Mouse (Mus musculus): ENCODE measurements around the gene Fam171a1.

DNA sequence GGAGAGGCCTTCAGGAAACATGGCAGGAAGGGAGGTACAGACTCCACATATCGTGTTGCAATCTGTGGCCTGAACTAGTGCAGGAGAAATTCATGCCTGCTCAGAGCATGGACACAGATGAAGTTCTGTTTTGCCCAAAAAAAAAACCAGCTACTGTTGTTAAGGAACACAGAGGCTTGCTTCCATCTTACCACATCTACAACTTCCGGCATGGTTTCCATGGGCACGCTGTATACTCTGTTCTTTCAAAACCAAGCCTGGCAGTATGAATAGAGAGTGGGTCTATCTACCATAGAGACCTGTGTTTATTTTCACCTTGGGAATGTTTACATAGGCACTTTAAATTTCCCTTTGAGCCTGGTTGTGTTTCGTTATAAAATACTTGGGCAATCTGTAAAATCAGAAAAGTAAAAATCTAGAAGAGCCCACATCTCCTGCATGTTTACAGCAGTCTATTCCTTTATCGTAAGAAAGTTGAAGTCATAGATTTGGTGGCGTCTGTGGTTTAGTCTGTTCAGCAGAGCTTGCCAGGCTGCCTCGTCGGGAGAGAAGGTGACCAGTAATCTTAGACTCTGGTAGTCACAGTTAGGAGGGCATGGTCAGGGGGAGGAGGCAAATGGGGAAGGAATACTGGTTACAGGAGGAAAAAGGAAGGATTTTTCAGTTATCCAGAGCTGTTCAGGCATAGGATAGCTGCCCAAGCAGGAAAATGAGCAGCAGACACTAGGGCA, 44.8 kb downstream of the Fam171a1 start:
- TF ChIP-seq CTCF (IDR thresholded peaks at IDR 0.05; ENCODE audit: low read depth), result no peak
- no peak for TF ChIP-seq EP300 (IDR thresholded peaks at IDR 0.05; ENCODE audit: low read depth)

All from liver, embryonic 14.5 days (tissue).